Mouse (Mus musculus): ENCODE data around the gene Ptf1a.

- TF ChIP-seq TBP (IDR thresholded peaks at IDR 0.05; ENCODE audit: low read depth, low read length): no peak
- TF ChIP-seq ZC3H11A (IDR thresholded peaks at IDR 0.05; ENCODE audit: low read depth, low read length): no peak
- no peak for TF ChIP-seq ZKSCAN1 (IDR thresholded peaks at IDR 0.05; ENCODE audit: low read depth, low read length)
- TF ChIP-seq ZNF384 (IDR thresholded peaks at IDR 0.05; ENCODE audit: low read depth, low read length): no peak
- TF ChIP-seq CTCF (IDR thresholded peaks at IDR 0.05 in 2 of 3, conservative IDR thresholded peaks at IDR 0.05 in 1 of 3; ENCODE audit: control insufficient read depth in 1 of 3, insufficient read depth in 1 of 3, low read depth in 2 of 3, low read length in 3 of 3, poor library complexity in 1 of 3, severe bottlenecking in 1 of 3): no peak
- TF ChIP-seq POLR2A (IDR thresholded peaks at IDR 0.05; ENCODE audit: control insufficient read depth in 1 of 2, insufficient read depth in 1 of 2, low read depth in 1 of 2, low read length in 2 of 2, poor library complexity in 1 of 2): no peak
- TF ChIP-seq JUND (IDR thresholded peaks at IDR 0.05; ENCODE audit: low read depth, low read length): no peak
- TF ChIP-seq E2F4 (IDR thresholded peaks at IDR 0.05; ENCODE audit: borderline replicate concordance, low read depth, low read length): no peak
- TF ChIP-seq POLR2AphosphoS2 (IDR thresholded peaks at IDR 0.05; ENCODE audit: low read length): no peak
- TF ChIP-seq TAL1 (IDR thresholded peaks at IDR 0.05; ENCODE audit: low read length): no peak
- no peak for TF ChIP-seq BHLHE40 (IDR thresholded peaks at IDR 0.05; ENCODE audit: borderline replicate concordance, low read depth, low read length)
- TF ChIP-seq RAD21 (IDR thresholded peaks at IDR 0.05; ENCODE audit: low read depth, low read length): no peak
- no peak for TF ChIP-seq EP300 (IDR thresholded peaks at IDR 0.05; ENCODE audit: low read depth in 1 of 2, low read length in 2 of 2)
- TF ChIP-seq SMC3 (IDR thresholded peaks at IDR 0.05; ENCODE audit: low read depth, low read length): no peak
Measured at GRCm38 (mm10) chr2:19452531-19453055, 7.1 kb downstream of the Ptf1a start.

Measured in MEL (cell line).